Mouse (Mus musculus) CH12.LX (cell line): ENCODE results near the gene Vegfb.

Experiments used
- CTCF ChIP-seq, 2 experiments: IDR thresholded peaks in 1 of 2; conservative IDR thresholded peaks in 1 of 2; 2 replicates each; pipeline ENCODE4 v1.5.1; 2011 to 2012; ENCODE audit warnings: low read depth in 2 of 2, low read length in 2 of 2, improper control_type of control experiment in 1 of 2, inconsistent platforms in 1 of 2, mild to moderate bottlenecking in 1 of 2, moderate library complexity in 1 of 2
- EP300 ChIP-seq: IDR thresholded peaks from 2 replicates; pipeline ENCODE4 v1.6.1; 2011; ENCODE audit warnings: low read length, improper control_type of control experiment
- GABPA ChIP-seq: IDR thresholded peaks from 2 replicates; pipeline ENCODE4 v1.6.1; 2012; ENCODE audit warnings: low read depth, low read length, improper control_type of control experiment, inconsistent platforms; ENCODE audit not compliant: insufficient replicate concordance
- MAZ ChIP-seq: IDR thresholded peaks from 2 replicates; pipeline ENCODE4 v1.6.1; 2012; ENCODE audit warnings: low read depth, mild to moderate bottlenecking, inconsistent platforms, low read length, improper control_type of control experiment, moderate library complexity
- NELFE ChIP-seq: IDR thresholded peaks from 2 replicates; pipeline ENCODE4 v1.6.1; 2011; ENCODE audit warnings: low read depth, low read length, improper control_type of control experiment
- NRF1 ChIP-seq: IDR thresholded peaks from 2 replicates; pipeline ENCODE4 v1.6.1; 2014; ENCODE audit warnings: low read depth, mild to moderate bottlenecking, inconsistent platforms, low read length, improper control_type of control experiment, moderate library complexity
- POLR2A ChIP-seq: IDR thresholded peaks from 2 replicates; pipeline ENCODE4 v1.6.1; 2011; ENCODE audit warnings: low read depth, mild to moderate bottlenecking, improper control_type of control experiment, low read length
- POLR2AphosphoS2 ChIP-seq: IDR thresholded peaks from 2 replicates; pipeline ENCODE4 v1.6.1; 2011; ENCODE audit warnings: low read depth, low read length, improper control_type of control experiment
- RAD21 ChIP-seq: IDR thresholded peaks from 2 replicates; pipeline ENCODE4 v1.6.1; 2011; ENCODE audit warnings: low read depth, mild to moderate bottlenecking, low read length, improper control_type of control experiment, moderate library complexity
- SIN3A ChIP-seq: IDR thresholded peaks from 2 replicates; pipeline ENCODE4 v1.6.1; 2012; ENCODE audit warnings: low read length, improper control_type of control experiment, inconsistent platforms
- USF2 ChIP-seq: conservative IDR thresholded peaks from 2 replicates; pipeline ENCODE4 v1.6.1; 2011; ENCODE audit warnings: low read depth, low read length, improper control_type of control experiment
- ZNF384 ChIP-seq: IDR thresholded peaks from 2 replicates; pipeline ENCODE4 v1.6.1; 2012; ENCODE audit warnings: low read depth, low read length, improper control_type of control experiment, inconsistent platforms

DNA sequence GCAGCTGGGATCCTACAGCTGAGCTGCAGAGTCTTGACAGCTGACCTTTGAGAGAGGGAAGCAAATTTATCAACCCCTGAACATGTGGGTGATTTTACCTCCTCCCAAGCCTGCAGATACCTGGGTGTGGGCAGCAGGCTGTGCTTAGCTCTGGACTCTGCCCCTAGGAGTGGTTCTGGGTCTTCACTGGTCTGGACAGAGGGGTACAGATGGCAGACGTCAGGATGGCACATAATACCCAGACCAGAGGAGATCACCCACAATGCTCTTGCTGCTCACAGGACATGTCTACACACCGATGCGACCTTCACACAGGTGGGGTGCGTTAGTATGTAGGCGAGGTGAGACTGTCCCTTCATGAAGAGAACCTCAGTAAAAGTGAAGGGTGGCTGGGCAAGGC, 37.9 kb downstream of the Vegfb start:
- TF ChIP-seq CTCF (conservative IDR thresholded peaks at IDR 0.05 in 1 of 2, IDR thresholded peaks at IDR 0.05 in 1 of 2; ENCODE audit: low read depth in 2 of 2, low read length in 2 of 2) (no peak), EP300 (no peak), POLR2A (no peak), GABPA (no peak), NRF1 (no peak), RAD21 (no peak), POLR2AphosphoS2 (no peak), NELFE (no peak), MAZ (no peak), SIN3A (no peak), USF2 (no peak), ZNF384 (no peak)
